Mouse (Mus musculus) adipocyte (in vitro differentiated cells): ENCODE data around the gene Timp2.
A peak's percentile ranks its signal among the peaks of the same experiment; 100 is the strongest.
"Not testable (repeated sequence)": the region's sequence is repeated elsewhere in the genome, so short reads cannot be mapped to it uniquely, and the experiment has no call there.

ENCODE experiments used
- DNase-seq: peaks from one replicate; pipeline ENCODE4 v3.0.0-alpha.2; 2016; ENCODE audit warnings: low spot score

The Timp2 gene

DNA sequence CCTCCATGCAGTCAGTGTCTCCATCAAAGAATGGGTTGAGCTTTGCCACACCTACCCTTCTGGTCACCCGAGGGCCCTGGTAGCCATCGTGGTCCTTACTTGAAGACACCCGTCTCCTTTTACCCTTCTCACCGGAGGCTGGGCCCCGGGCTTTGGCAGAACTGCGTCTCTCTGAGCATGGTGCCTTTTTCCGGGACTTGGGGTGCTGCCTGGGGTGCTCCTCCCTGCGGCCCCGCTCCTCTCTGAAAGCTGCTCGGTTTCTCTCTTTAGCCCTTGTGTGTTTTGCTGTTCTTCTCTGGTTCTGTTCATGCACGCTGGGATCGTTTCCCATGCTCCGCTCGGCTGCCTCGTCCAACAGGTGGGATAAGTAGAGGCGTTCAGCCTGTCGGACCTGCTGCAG, 22.1 kb downstream of the Timp2 start:
- no peak for DNase-seq

DNA sequence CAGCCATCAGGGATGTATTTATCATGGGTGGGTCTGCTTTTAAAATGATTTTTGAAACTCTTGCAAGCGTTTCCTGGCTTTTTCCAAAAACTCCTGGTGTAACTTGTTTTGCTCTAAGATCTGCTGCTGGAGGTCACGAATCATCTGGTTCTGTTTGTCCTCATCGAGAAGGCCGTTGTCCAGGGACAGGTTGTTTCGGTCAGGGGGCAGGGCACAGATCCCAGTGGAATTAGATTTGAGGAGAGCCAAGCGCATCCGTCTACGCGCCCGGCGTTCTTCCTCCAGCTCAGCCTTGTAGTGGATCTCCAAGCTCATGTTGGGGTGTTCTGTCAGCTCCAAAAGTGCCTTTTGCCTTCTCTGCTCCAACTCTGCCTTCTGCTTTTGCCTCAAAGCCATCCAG, 23.2 kb downstream of the Timp2 start:
- DNase-seq, result no peak

DNA sequence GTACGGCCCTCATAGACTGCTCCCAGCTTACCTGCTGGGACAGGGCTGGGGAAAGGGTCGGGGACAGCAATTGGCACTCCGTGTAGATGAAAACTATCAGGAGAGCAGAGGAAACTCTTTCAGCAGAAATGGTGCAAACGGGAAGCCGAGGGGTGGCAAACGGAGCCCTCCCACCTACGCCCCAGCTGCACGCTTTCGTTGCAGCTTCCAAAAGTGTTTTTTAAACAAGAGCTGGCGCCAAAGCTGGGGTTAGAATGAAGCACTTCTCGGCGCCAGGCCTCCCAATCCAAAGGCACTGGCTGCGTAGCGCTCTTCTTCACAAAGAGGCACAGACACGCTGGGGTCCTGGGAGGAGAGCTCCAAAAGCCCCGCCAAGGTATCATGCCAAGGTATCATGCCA, 24.8 kb downstream of the Timp2 start:
- no peak for DNase-seq

DNA sequence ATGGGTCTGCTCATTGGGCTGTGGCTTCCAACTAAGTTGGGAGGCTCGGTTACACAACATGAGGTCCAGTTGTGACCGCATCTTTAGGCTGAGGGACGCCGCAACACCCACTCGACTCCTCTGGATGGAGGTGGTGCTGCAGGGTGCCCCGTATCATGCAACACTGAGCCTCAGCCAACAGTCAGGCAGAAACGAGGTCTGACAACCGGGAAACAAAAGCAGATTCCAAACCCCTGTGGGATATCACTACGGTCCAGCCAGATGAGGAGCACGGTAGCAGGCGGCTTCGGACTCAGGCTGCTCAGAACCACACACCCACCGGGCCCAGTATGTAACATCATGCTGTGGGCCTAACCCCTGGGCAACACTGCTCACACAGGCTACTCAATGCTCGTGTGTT, 25.2 kb downstream of the Timp2 start:
- no peak for DNase-seq

DNA sequence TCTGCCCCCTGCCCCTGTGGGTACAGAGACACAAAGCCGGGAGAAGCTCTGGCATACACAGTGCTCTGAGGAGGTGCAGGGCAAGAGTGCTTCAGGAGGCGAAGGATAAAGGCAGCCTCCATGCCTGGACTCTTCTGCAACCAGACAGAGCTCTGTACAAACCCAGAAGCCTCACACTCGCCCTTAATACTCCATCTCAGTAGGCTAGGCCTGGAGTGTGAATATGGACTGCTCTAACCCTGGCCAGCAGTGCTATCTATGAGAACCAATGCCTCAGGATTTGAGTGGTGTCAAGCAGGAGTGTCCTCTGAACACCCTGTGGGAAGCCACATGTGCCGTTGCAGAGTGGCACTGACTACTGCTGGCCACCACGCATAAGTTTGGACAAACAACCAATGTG, 26.6 kb downstream of the Timp2 start:
- DNase-seq, result no peak

DNA sequence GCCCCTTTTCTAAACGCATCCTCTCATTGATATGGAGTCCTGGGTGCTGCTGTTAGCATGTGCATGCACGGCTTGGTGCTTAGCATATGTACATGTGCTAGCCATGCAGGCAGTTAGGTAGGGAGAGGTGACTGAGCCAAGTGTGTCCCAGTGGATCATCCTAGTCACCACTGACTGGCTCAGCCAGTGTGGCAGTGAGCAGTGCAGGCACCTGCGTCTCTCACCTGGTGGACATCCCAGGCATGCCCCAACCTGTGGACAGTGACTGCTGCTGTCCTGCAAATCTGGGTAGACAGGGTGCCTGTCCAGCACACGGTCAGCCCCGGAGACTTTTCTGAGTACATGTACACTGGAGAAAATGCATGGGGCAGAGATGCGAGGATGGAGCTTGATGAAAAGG, 27.0 kb downstream of the Timp2 start:
- DNase-seq, result no peak

DNA sequence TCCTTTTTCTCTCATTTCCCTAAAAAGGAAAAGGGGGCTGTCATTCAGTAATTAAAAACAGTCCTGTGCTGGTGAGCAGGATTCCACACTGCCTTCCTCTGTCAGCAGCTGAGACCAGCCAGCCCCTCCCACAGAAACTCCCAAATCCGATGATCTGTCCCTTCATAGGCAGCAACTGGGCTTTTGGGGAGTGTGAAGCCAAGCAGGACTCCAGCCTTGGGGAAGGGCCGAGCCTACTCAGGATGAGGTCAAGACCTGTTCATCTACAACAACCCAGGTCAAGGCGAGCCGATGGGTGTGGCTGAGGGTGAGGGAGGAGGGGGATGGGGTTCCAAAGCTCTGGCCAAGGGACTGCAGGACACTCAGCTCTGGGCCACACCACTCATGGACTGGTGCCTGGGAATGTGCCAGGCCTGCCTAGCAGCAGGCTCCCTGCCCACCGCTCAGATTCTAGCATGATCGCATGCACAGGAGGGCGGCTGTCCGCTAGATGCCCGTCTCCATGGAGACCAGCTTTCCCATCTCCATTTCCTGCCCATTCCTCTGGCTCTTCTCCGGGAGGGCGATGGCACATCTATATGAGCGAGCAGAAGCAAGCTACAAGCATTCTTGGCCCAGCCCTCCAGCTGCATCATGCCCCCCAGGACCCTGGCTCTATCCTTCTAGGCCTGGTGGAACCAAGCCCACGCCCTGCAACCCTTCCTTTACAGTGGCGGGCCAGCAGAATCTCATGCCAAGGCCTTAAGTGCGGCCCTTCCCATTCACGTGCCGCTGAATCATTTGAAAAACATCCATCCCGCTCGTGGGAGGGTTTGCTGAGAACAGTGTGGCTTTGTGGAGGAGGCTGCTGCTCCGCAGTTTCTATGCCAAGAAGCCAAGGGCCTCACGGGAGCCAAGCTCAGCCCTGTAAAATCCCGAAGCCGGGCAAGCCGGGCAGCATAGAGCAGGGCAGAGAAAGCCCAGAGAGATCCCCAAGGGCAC, 28.3 kb downstream of the Timp2 start:
- peak; percentile 80 for DNase-seq

DNA sequence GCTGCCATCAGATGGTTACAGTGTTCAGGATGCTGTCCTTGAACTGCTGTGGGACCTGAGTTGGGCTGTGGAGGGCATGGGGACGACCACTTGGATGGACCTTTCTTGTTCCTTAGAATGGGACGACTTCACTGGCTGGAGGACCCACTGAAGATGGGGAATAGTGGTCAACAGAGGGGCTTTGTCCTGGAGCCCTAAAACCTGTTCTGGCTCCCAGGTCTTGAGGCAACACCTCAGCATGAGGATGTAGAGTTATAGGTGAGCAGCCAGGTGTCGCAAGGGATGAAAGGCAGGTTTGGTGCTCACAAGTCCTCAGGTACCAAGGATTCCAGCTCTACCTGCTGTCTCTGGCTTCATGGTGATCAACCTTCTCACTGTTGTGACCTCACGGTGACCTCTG, 29.0 kb downstream of the Timp2 start:
- DNase-seq, result no peak

DNA sequence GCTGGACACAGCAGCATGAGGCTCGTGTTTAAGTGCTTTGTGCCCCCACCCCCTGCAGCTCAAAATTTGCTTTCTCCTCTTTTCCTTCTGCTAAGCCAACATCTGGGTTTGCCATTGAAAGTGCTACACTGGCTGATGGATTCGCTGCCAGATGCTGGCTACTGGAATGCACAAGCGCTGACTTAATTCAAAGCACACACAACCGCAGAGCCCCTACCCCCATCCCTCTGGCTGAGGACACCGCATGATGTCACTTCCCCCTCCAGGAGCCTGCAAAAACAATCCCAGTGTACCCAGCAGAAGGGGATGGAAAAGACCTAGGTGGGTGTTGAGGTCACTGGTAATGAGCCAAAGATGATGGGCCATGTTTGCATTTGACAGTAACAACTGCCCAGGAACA, 31.0 kb downstream of the Timp2 start:
- DNase-seq, result peak; percentile 14

DNA sequence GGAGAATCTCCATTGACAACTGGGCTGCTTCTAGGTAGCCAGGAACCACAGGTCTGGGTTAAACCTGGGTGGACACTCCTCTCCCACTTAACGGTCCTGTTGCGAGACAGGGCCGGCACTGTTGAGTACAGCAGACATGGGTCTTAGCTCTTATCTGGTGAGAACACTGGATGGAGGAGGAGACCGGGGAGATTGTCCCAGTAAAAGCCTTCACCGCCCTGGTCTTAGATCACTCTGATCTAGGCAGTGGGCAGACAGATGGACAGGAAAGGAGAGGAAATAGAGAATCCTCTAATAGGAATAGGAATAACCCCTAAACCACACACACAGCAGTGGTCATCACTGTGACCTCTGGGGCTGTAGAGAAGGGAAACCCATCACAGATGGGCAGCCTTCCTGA, 31.6 kb downstream of the Timp2 start:
- no peak for DNase-seq

DNA sequence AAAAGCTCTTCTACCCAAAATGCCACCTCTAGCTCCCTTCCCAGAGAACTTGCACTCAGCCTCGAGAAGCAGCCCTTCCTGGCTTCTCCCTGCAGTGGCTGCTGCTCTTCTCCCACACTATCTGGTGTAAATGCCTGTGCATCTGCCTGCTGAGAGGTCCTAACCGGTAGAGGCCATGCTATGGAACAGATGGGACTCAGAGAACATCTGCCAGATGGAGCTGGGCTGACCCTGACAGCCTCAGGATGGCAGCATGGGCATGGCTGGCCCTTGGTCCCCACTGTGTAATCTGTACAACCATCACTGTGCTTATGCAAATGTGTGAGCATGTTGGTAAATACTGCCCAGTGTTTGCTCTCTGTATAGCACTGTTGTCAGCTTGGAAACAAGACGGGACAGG, 32.9 kb downstream of the Timp2 start:
- DNase-seq, result no peak

DNA sequence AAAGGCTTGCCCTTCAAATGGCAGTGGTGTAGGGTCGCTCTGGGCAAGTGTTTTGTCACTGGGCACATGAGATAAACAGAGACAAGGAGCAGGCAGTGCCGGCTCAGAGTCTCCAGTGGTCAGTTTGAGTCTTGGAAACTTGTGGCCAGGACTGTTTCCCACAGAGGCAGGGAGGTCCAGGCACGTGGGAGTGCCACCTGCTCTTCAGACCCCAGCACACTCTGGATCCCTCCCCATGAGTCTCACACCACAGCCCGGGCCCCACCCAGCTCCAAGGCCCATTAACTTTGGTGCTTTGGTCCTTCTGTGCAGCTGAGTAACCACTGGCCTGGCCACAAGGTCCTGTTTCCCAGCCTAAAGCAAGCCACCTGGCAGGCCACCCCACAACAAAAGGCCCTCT, 33.6 kb downstream of the Timp2 start:
- no peak for DNase-seq

DNA sequence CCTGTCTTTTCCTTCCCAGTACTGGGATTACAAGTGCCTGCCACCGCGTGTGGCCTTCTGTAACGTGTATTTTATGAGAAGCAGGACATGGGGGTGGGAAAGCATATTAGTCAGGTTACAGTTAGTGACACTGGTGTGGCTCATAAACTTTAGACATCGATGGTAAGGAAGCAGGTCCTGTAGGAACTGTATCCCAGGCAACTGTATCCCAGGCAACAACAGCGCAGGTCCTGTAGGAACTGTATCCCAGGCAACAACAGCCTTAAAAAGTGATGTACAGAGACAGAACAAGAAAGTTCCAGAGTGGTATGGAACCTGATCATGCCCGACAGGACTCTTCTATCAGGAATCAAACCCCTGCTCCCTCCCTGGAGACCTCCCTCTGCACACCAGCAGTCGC, 34.0 kb downstream of the Timp2 start:
- DNase-seq, result no peak

DNA sequence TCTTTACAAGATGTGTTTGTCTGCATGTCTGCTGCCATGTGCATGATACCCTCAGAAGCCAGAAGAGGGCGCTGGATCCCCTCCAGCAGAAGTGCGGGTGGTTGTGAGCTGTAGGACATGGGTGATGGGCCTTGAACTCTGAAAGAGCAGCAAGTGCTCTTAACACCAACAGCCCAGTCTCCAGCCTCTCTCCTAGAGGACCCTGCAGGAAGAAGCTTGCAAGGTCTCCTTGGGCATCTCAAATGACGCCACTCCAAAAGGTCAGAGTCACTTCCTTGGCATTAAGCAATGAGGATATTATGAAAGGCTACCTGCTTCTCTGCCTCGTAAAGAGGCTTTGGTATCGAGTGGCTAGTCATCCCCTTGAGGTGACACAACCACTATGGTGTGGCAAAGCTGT, 36.9 kb downstream of the Timp2 start:
- peak; percentile 38 for DNase-seq

DNA sequence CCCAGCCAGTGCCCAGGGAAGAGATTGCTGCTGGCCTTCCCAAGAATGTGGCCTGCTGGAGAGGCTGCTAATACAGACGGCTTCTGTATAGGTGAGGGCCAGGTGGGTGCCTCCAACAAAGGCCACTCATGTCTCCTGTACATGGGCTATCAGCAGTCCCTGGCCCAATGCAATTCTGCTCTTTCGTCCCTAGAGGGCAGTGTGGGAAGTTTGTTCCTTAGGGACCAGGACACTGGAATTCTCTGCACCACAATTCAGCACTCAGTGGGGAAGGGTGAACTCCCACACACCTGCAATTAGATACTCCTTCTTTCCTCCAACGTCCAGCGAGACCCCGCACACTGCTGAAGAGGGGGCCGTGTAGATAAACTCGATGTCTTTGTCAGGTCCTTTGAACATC, 38.4 kb downstream of the Timp2 start:
- DNase-seq, result peak; percentile 82

DNA sequence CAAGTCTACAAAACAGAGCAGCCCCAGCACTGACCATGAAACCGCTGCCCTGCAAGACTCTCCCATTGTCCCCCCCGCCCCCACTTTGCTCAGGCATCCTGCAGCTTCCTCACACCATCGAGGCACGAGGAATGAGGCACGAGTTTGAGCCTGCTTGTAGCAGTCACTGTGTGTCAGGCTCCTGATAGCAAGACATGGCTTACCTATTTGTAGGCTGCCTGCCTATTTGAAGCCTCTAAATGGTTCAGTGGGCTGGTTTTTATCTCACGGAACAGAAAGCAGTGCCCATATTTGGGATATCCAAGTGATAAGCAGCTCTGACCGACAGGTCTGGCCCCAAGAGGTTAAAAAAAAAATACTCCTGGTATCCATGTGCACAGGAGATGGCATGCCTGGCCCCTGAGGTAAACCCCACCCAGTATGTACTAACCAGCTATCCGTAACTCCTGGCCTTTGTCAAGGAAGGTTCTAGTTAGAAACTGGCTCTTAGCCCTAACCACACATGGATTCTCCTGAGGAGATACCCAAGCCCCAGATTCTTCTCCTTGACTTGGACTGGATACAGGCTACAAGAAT, 39.2 kb downstream of the Timp2 start:
- no peak for DNase-seq

DNA sequence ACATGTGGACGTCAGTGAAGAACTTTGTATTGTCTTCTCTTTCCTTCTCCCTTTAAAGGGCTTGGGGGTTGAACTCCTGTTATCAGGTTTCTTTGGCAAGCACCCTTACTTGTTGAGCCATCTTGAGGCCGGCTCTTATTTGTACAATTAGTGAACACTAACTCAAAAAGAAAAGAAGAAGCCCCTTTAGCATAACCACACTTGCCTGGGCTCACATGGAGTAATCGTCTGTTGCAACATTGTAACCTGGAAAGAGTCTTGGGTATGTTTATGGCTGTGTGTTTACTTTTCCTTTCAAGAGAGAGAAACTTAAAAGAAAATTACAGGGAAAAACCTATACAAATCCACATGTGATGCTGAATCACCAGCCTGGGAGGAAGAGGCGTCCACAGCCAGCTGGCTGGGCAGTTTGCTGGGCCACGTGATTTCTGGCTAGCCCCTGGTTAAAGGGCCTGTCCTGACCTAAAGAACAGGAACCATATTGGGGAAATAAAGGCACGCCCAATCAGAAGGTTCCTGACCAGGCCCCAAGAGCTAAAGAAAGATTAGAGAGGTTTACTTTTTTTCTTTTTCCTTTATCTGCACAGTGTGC, 43.3 kb downstream of the Timp2 start:
- DNase-seq, result no peak

DNA sequence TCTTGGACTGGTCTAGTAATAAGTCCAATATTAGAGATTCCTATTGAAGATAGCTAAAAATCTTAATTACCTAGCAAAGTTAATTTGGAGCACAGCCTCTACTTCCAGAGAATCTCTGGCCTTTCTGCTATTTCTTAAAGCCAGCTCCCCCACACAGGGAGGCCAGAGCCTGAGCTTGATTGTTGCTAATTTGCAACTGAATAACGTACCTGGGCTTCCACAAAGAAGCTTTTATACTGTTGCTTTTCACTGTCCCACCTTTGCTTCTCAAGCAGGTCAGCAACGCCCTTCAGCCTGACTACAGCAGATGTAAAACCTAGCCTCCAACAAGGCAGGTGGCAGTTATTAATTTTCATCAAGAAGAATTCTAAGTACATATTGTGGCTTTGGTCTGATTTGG, 47.6 kb downstream of the Timp2 start:
- not testable (repeated sequence) for DNase-seq

DNA sequence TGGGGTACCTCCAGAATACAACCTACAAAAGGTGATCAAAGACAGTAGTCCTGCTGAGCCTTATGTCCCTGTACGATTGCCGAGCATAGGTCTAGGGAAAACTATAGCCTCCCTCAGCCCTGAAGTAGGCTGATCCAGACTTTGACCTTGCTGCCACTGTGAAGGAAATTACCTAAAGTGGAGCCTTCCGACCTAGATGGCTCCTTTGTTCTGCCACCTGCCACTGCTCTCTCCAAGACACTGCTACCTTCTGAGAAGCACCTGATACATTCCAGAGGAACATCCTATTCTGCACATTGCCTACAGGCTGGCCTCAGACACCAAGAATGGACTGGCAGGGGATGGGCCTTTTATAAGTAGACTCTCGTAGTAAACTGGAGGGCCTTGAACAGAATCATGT, 51.6 kb downstream of the Timp2 start:
- DNase-seq, result not testable (repeated sequence)

DNA sequence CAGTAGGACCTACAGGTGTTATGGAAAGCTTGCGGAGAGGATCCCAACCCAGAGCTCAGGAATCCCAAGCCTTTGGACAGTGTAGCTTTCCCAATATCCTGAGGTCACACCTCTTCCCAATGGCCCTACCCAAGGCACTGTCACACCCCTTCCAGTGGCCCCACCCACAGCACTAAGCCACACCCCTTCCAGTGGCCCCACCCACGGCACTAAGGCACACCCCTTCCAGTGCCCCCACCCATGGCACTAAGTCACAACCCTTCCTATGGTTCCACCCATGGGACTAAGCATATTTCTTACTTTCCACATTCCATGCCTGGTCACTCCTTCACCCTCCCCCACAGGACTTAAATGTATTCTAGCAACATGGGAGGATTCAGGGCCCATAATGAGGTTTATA, 56.7 kb downstream of the Timp2 start:
- no peak for DNase-seq

DNA sequence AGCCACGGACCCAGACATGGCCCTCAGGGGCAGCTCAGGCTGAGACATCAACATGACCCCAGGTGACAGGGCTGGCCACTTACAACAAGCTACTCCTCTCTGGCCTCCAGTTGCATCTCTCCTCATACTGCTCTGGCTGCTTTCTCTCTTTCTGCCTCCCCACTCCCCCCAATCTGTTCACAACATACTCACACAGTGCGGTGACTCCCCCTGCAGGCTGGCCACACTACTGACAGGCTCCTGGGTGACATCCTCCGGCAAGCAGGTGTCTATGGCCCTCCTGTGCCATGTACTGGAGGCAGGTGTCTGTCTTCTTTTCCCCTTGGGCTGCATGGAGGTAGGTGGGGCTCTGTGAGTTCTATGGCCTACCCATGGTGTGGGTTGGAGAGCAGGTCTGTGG, 57.6 kb downstream of the Timp2 start:
- DNase-seq, result no peak

DNA sequence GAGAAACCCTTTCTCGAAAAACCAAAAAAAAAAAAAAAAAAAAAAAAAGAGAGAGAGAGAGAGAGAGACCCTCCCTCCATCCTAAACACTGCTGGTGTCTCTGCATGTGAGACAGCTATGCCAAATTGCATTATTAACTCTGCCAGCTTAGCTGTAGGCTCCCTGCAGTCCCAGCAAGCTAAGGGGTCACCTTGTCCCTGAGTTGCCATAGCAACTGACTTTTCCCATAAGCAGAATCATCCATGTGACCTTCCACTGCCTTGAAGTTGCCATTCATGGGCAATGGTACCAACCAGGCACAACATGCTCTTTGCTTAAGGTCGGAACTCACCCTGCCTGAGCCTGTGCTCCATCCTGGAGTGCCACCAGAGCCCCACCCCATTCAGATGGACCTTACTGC, 60.5 kb downstream of the Timp2 start:
- DNase-seq, result no peak

DNA sequence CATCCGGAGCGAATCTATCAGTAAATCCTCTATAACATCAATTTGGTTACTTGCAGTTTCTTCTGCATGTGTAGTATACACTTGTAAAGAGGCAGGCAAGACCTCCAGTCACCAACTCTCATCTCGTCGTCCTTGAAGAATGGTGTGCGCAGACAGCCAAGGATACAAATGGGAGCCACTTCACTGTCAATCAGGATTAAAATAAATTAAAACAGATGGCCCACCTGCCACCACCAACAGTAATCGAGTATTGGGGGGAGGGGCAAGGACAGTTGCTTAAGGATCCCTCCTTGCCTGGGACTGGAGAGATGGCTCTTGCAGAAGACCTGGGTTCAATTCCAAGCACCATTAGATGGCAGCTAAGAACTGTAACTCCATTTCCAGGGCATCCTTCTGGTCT, 62.9 kb downstream of the Timp2 start:
- DNase-seq, result no peak
